Mouse (Mus musculus) E14TG2a.4 (cell line): ENCODE measurements around the gene Robo1.

Experiments used
- CTCF ChIP-seq: conservative IDR thresholded peaks from 2 replicates; pipeline ENCODE4 v1.5.1; 2014; ENCODE audit warnings: low read length
- NANOG ChIP-seq: IDR thresholded peaks from 2 replicates; pipeline ENCODE4 v1.6.1; 2014; ENCODE audit warnings: borderline replicate concordance, low read length, mixed read lengths
- POU5F1 ChIP-seq: IDR thresholded peaks from 2 replicates; pipeline ENCODE4 v1.6.1; 2014; ENCODE audit warnings: low read length, borderline replicate concordance

GRCm38 (mm10) chr16:72544950-72545349 is 236.8 kb downstream of the Robo1 start:
- TF ChIP-seq CTCF (no peak), NANOG (no peak), POU5F1 (no peak)
